Mouse (Mus musculus): Measurements from ENCODE around the gene Ascc1.

Ascc1 gene

GRCm38 (mm10) chr10:60016223-60016622 lies 13.6 kb downstream of the Ascc1 start:
- DNase-seq (ENCODE audit: low read depth in 1 of 2, low spot score in 2 of 2), result no peak

GRCm38 (mm10) chr10:60019299-60019698 lies 16.7 kb downstream of the Ascc1 start:
- DNase-seq (ENCODE audit: low read depth in 1 of 2, low spot score in 2 of 2), result no peak

- no peak for DNase-seq (ENCODE audit: low read depth in 1 of 2, low spot score in 2 of 2)
Measured at GRCm38 (mm10) chr10:60023751-60024150, 21.1 kb downstream of the Ascc1 start.

DNA sequence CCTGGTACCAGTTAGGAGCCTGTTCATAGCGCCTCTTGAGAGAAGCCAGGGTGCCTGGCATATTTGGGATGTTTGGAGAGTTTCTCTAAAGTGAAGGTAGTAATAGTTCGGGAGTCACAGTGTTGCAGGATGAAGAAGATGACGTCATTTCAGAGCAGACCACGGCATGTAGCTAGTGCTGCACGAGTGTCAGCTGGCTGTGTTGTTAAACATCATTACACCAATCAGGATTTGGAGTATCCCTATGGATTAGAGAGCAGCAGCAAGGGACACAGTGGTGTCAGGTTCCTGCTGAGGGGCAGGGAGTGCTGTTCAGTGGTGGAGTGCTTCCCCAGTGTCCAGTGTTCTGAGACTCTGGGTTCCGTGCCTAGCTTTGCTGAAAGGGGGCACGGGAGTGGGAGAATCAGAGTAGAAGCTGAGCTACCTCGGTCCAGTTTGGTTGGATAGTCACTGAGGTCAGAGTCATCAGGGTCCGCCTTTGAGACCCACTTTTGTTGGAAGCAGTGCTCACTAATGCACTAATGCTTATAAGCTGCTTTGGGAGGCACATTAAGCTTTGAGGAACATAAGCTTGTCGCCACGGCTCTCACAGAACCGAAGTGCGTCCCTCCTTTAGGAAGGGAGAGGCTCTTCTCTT lies 24.3 kb downstream of the Ascc1 start:
- DNase-seq (ENCODE audit: low read depth in 1 of 2, low spot score in 2 of 2), result no peak

DNA sequence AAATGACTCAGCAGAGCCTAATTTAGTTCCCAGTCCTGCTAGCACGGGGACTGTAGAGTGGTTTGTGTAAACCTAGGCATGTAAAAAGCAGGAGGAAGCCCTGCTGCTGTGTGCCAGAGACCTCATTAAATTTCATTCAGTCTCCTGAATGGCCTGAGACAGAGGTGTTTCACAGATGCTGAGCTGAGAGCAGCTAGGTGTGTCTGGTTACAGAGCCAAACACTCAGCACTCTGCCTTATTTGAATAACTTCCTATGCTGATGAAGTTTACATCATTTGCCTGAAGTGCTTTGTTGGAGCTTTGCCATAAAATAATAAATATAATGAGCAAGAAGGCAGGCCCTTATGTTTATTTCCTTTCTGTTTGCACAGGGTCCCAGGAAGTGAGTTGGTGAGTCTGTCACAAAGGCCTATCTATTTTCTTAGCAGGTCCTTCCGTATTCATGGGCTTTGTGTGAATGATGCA lies 25.0 kb downstream of the Ascc1 start:
- DNase-seq (ENCODE audit: low read depth in 1 of 2, low spot score in 2 of 2), result no peak

DNA sequence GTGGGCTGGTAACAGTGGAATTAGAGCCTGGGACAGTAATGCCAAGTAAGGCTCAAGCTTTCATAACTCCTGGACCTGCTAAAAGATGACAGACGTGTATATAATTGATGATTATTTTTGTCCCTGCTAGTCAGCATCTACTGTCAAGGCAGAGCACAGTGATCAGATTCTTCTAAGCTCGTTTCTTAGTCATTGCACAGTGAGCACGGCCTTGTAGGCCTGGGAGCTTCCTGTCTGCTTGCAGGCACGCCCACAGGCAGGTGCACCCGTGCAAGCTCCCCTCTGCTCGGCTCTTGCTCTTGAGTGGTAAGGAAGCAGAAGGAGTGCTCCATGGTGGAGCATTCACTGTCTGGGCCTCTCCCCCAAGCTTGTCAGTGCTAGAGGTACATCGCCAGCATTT lies 25.6 kb downstream of the Ascc1 start:
- DNase-seq (ENCODE audit: low read depth in 1 of 2, low spot score in 2 of 2), result no peak

DNA sequence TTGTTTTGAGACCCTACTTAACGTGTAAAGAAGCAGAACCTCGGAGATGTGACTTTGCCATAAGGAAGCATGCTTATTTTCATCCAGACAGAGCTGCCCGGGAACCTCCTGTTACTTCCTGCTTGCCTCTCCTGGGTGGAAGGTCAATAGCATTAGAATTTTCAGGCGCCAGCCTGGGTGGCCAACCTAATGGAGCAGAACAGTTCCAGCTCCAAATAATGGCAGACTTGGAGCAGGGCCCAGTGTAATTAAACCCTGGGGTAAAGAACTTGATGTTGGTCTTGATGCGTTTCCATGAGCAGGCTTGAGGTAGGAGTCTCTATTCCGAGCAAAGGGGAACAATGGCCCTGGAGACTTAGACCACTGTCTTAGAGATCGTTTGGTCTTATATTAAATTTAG lies 26.4 kb downstream of the Ascc1 start:
- no peak for DNase-seq (ENCODE audit: low read depth in 1 of 2, low spot score in 2 of 2)

DNA sequence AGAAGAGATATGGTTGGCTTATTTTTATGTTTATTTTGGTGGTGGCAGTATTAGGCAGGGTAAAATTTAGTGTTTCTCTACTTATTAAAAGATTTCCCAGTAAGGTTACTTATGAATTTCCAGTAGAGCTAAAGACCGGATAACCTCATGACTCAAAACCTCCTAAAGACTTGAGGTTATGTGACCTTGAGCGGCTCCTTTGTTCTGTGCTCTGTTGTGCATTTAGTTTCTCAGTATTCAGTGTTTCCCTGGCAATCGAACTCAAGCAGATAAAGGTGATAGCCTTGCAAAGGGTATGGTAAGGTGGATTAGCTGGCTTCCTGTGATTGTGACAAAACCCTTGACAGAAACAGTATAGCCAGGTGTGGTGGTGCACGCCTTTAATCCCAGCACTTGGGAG lies 26.8 kb downstream of the Ascc1 start:
- DNase-seq (ENCODE audit: low read depth in 1 of 2, low spot score in 2 of 2), result no peak

- no peak for DNase-seq (ENCODE audit: low read depth in 1 of 2, low spot score in 2 of 2)
Measured at GRCm38 (mm10) chr10:60031562-60031961, 29.0 kb downstream of the Ascc1 start.

DNA sequence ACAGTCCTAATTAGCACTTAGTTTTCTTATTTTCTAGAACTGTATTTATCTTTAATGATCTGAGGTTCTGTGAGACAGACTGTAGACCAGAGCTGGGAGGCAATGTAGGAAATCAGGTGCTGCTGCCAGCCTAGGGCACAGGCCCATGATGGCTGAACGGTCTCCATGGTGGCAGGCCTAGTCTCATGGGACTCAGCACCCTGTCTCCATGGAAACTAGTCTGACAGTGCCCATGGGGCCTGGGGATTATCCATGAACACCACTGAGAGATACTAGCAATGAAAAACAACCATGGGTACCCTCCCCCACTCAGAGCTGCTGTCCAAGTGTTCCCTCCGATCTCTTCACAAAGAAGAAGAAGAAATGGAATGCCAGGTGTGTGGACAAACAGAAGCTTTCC lies 29.4 kb downstream of the Ascc1 start:
- DNase-seq (ENCODE audit: low read depth in 1 of 2, low spot score in 2 of 2), result no peak

- DNase-seq (ENCODE audit: low read depth in 1 of 2, low spot score in 2 of 2), result no peak
Measured at GRCm38 (mm10) chr10:60032622-60033021, 30.0 kb downstream of the Ascc1 start.

DNA sequence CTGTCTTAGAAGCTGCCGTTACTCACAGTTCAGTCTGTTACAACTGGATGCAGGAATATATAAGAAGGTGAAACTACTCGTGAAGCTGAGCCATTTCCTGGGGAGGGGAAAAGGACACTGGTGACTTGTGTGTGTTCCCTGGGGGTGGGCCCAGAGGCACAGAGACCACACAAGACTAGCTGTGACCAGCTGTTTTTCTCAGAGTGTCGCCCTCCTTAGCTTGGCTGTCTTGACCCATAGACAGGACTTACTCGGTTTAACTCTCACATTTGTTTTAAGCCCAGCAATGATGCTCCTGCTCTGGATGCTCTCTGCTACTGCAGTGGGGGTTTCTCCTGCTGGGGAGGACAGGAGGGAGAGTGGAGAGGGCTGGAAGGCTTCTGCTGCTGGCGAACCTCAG lies 30.5 kb downstream of the Ascc1 start:
- no peak for DNase-seq (ENCODE audit: low read depth in 1 of 2, low spot score in 2 of 2)

- DNase-seq (ENCODE audit: low read depth in 1 of 2, low spot score in 2 of 2), result no peak
Measured at GRCm38 (mm10) chr10:60034621-60035020, 32.0 kb downstream of the Ascc1 start.

DNA sequence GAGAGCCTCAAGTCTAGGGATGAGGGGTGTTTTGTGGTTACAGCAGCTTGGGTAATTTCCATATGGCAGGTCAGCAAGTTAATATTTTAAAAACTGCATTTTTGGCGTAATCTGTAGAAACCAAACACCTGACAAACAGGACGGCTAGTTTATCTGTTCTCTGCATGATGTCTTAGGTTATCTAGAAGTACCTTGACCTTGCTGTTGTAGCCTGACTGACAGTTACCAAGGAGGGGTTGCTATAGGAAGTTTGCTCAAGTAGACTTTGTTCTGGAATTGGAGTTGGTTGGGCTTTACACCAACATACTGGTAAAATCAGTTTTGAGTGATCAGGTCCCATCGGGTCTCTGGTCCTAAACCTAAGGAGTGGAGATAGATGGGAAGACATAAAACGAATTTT lies 33.1 kb downstream of the Ascc1 start:
- no peak for DNase-seq (ENCODE audit: low read depth in 1 of 2, low spot score in 2 of 2)

- DNase-seq (ENCODE audit: low read depth in 1 of 2, low spot score in 2 of 2), result no peak
Measured at GRCm38 (mm10) chr10:60042350-60042922, 39.8 kb downstream of the Ascc1 start.

- no peak for DNase-seq (ENCODE audit: low read depth in 1 of 2, low spot score in 2 of 2)
Measured at GRCm38 (mm10) chr10:60046696-60047095, 44.1 kb downstream of the Ascc1 start.

DNA sequence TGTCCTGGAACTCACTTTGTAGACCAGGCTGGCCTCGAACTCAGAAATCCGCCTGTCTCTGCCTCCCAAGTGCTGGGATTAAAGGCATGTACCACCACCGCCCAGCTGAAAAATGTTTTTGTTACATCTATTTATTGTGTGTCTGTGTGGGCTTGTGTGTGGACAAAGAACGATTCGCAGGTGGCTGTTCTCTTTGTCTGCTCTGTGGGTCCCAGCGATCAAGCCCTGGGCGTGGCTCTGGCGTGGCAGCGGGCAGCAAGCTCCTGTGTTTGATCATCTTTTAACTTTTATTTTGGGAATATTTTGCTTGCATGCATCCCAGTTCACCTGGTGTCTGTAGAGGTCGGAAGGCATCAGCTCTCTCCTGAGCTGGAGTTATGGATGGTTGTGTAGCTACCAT lies 48.0 kb downstream of the Ascc1 start:
- no peak for DNase-seq (ENCODE audit: low read depth in 1 of 2, low spot score in 2 of 2)

DNA sequence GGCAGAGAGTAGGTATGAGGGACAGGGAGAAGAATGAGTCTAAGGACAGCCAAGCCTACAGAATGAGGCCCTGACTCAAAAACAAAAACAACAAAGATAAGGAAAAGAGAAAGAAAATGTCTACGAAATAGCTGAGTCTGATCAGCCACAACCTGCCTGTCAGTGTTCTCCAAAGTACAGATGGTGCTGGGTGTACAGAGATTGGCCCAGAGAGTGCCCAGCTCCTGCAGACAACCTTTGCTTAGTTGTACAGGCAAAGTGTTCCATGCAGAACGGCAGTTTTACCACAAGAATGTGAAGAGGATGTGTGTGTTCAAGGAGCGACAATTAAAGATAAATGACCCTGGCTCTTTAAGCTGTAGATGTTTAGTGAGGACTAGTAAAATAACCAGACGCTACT lies 50.5 kb downstream of the Ascc1 start:
- DNase-seq (ENCODE audit: low read depth in 1 of 2, low spot score in 2 of 2), result no peak

DNA sequence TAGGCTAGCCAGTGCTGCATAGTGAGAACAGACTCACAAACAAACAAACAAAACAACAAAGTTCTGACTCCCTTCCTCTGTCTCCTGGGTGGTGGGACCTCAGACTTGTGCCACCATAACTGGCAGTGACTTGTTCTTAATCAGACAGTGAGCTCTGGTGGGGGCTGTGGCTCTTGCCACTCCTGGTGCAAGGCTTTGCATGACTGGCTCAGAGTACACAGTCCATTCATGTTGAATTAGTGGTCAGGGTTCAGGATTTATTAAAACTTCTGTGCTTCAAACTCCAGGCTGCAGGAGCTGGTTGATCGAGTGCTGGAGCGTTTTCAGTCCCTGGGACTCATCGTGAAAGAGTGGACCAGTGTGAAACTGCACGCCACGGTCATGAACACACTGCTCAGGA lies 59.6 kb downstream of the Ascc1 start:
- no peak for DNase-seq (ENCODE audit: low read depth in 1 of 2, low spot score in 2 of 2)

GRCm38 (mm10) chr10:60062931-60063330 lies 60.3 kb downstream of the Ascc1 start:
- no peak for DNase-seq (ENCODE audit: low read depth in 1 of 2, low spot score in 2 of 2)

DNA sequence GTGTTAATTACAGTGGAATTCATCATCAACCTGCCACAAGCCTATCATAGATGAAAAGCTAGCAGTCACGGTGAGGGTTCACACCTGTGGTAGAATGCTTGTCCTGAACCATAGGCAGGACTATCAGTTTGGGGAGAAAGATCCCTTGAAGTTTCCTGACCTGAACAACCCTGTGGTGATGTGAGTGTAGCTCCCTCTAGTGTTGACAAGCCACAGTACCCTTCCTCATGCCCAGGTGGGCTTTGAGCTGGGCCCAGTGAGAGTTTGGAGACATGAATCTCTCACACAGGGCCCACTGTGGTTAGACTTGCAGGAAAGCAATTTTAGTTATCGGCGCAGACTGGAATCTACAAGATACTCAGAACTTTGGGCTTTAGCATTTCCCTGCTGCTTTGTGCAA lies 63.9 kb downstream of the Ascc1 start:
- DNase-seq (ENCODE audit: low read depth in 1 of 2, low spot score in 2 of 2), result no peak

GRCm38 (mm10) chr10:60075159-60075558 lies 72.6 kb downstream of the Ascc1 start:
- DNase-seq (ENCODE audit: low read depth in 1 of 2, low spot score in 2 of 2), result no peak

DNA sequence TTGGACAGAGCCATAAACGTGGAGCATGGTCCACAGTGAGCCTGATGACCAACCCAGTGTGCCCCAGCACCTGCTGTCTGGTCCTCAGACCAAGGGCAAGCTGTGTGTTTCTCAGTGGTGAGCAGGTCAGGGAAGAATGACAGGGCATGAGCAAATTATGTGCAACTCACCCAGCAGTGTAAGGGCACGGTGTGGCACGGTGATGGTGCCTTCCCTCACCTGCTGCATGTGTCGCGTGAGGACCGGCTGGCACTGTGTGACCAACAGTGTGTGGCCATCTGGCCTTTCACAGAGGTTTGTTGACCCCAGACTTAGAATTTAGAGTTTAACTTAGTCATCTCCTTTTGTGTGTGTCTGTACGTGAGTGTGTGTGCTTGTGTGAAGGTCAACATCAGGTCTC lies 74.6 kb downstream of the Ascc1 start:
- no peak for DNase-seq (ENCODE audit: low read depth in 1 of 2, low spot score in 2 of 2)
